Mouse (Mus musculus): ENCODE measurements at regions not wholly inside any gene's neighbourhood (a gene's known extent, or its start where the extent isn't known, plus 50 kb on each side); places are given as distances from the start of the nearest gene placed in this dataset.

GRCm38 (mm10) chr10:126815730-126816129 is 85.4 kb downstream of the Atp23 start:
- Histone ChIP-seq H3K36me3 (replicated peaks; ENCODE audit: low read length) (no peaks in the 10 kb centered on the region), H3K27me3 (replicated peaks) (no peaks in the 10 kb centered on the region), H3K4me3 (replicated peaks) (no peak overlapping the region), H3K9me3 (peaks cover 35% of the 10 kb centered on the region), H3K4me1 (0 out of 2 replicates have a peak, but pooled peaks cover 3% of the 10 kb centered on the region)
- no peak for TF ChIP-seq FLI1 (IDR thresholded peaks at IDR 0.05; ENCODE audit: low read length)
- no peak for TF ChIP-seq GATA1 (IDR thresholded peaks at IDR 0.05; ENCODE audit: borderline replicate concordance, low read length)

GRCm38 (mm10) chr10:126814968-126815367 is 86.2 kb downstream of the Atp23 start:
- Histone ChIP-seq H3K27me3 (replicated peaks) (no peaks in the 10 kb centered on the region), H3K4me3 (replicated peaks) (no peak overlapping the region), H3K36me3 (replicated peaks; ENCODE audit: low read length) (no peaks in the 10 kb centered on the region), H3K4me1 (peaks cover 7% of the 10 kb centered on the region; the same call in 1 of the 2 replicates), H3K9me3 (peaks cover 34% of the 10 kb centered on the region; the same call in 1 of the 2 replicates)
- TF ChIP-seq GATA1 (IDR thresholded peaks at IDR 0.05; ENCODE audit: borderline replicate concordance, low read length) (no peak), FLI1 (IDR thresholded peaks at IDR 0.05; ENCODE audit: low read length) (no peak)

GRCm38 (mm10) chr10:126813051-126813593 is 88.0 kb downstream of the Atp23 start:
- TF ChIP-seq GATA1 (IDR thresholded peaks at IDR 0.05; ENCODE audit: borderline replicate concordance, low read length) (no peak), FLI1 (IDR thresholded peaks at IDR 0.05; ENCODE audit: low read length) (no peak)
- no peaks in the 10 kb centered on the region for H3K36me3 ChIP-seq (replicated peaks; ENCODE audit: low read length)
- H3K4me3 ChIP-seq (replicated peaks), result no peak overlapping the region
- H3K9me3 ChIP-seq, result peaks cover 29% of the 10 kb centered on the region; the same call in 1 of the 2 replicates
- H3K27me3 ChIP-seq (replicated peaks), result peaks cover 1% of the 10 kb centered on the region
- peaks cover 14% of the 10 kb centered on the region for H3K4me1 ChIP-seq

GRCm38 (mm10) chr10:126812243-126812755 is 88.9 kb downstream of the Atp23 start:
- TF ChIP-seq FLI1 (IDR thresholded peaks at IDR 0.05; ENCODE audit: low read length) (no peak), GATA1 (IDR thresholded peaks at IDR 0.05; ENCODE audit: borderline replicate concordance, low read length) (no peak)
- Histone ChIP-seq H3K9me3 (peaks cover 27% of the 10 kb centered on the region; the same call in 1 of the 2 replicates), H3K4me3 (replicated peaks) (no peak overlapping the region), H3K27me3 (replicated peaks) (peaks cover 1% of the 10 kb centered on the region), H3K36me3 (replicated peaks; ENCODE audit: low read length) (no peaks in the 10 kb centered on the region), H3K4me1 (peaks cover 14% of the 10 kb centered on the region)

DNA sequence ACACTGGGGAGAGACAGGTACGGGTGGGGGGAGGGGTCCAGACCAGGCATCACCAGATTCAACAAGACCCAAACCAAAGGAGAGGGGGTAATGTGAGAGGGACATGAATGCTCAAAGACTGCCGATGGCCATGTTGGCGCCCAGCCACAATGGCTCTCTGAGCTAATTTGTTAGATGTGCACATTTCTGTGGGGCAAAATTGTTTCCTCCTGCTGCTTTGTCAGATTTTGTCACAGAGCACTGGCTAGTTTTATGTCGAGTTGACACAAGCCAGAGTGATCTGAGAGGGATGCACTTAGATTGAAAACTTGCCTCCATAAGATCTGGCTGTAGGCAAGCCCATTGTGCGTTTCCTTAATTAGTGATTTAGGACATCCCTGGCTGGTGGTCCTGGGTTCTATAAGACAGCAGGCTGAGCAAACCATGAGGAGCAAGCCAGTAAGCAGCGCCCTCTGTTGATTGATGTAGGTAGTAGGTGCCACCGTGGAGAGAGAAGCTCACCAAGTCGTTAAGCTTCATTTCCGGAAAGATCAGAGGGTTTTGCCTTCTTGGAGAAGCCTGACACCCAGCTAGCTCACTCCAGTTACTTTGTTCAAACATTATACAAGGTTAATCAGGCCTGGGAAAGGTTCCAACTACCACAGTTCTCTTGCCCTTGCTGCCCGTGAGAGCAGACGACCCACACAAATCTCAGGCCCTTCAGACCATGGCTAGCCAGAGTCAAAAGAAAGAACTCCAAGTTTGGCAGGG is 90.6 kb downstream of the Atp23 start:
- H3K36me3 ChIP-seq (replicated peaks; ENCODE audit: low read length), result no peaks in the 10 kb centered on the region
- H3K4me3 ChIP-seq (replicated peaks), result peak overlapping the region; percentile 90
- H3K9me3 ChIP-seq, result peaks cover 23% of the 10 kb centered on the region
- peaks cover 1% of the 10 kb centered on the region for H3K27me3 ChIP-seq (replicated peaks)
- TF ChIP-seq FLI1 (IDR thresholded peaks at IDR 0.05; ENCODE audit: low read length), result no peak
- no peak for TF ChIP-seq GATA1 (IDR thresholded peaks at IDR 0.05; ENCODE audit: borderline replicate concordance, low read length)
- peaks cover 14% of the 10 kb centered on the region for H3K4me1 ChIP-seq

GRCm38 (mm10) chr10:126809587-126809986 is 91.6 kb downstream of the Atp23 start:
- Histone ChIP-seq H3K4me3 (replicated peaks) (peak overlapping the region; percentile 90), H3K9me3 (peaks cover 30% of the 10 kb centered on the region), H3K36me3 (replicated peaks; ENCODE audit: low read length) (no peaks in the 10 kb centered on the region), H3K27me3 (replicated peaks) (peaks cover 1% of the 10 kb centered on the region), H3K4me1 (peaks cover 14% of the 10 kb centered on the region)
- TF ChIP-seq FLI1 (IDR thresholded peaks at IDR 0.05; ENCODE audit: low read length) (no peak), GATA1 (IDR thresholded peaks at IDR 0.05; ENCODE audit: borderline replicate concordance, low read length) (no peak)

- Histone ChIP-seq H3K36me3 (replicated peaks; ENCODE audit: low read length) (no peaks in the 10 kb centered on the region), H3K27me3 (replicated peaks) (peaks cover 1% of the 10 kb centered on the region), H3K9me3 (peaks cover 32% of the 10 kb centered on the region), H3K4me1 (peaks cover 10% of the 10 kb centered on the region), H3K4me3 (replicated peaks) (no peak overlapping the region)
- TF ChIP-seq GATA1 (IDR thresholded peaks at IDR 0.05; ENCODE audit: borderline replicate concordance, low read length), result no peak
- TF ChIP-seq FLI1 (IDR thresholded peaks at IDR 0.05; ENCODE audit: low read length), result no peak
Observed at GRCm38 (mm10) chr10:126806881-126807280, 94.3 kb downstream of the Atp23 start.

- Histone ChIP-seq H3K4me3 (replicated peaks) (no peak overlapping the region), H3K4me1 (no peaks in the 10 kb centered on the region), H3K27me3 (replicated peaks) (no peaks in the 10 kb centered on the region), H3K36me3 (replicated peaks; ENCODE audit: low read length) (no peaks in the 10 kb centered on the region), H3K9me3 (peaks cover 18% of the 10 kb centered on the region)
- no peak for TF ChIP-seq GATA1 (IDR thresholded peaks at IDR 0.05; ENCODE audit: borderline replicate concordance, low read length)
Observed at GRCm38 (mm10) chr10:126802732-126803131, 98.4 kb downstream of the Atp23 start.

DNA sequence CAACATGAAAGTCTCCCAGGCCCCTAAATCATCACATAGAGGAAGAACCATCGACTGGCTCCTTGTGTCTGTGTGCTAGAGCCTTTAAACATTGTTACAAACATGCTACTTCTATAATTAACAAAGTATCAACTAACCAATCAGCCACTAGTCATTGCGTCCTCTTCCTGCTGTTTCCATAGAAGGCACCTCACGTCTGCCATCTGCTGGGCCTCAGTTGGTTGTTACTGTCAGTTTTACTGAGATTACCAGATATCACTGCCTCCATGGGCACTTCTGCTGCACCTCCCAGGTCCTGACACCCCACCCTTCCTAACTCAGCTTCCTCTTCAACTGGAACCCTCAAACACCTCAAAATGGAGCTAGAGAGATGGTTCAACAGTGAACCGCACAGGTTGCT is 101.8 kb downstream of the Atp23 start:
- no peaks in the 10 kb centered on the region for H3K4me1 ChIP-seq
- no peak overlapping the region for H3K4me3 ChIP-seq (replicated peaks)
- no peaks in the 10 kb centered on the region for H3K36me3 ChIP-seq (replicated peaks; ENCODE audit: low read length)
- H3K9me3 ChIP-seq, result 0 out of 2 replicates have a peak, but pooled peaks cover under 1% of the 10 kb centered on the region
- no peaks in the 10 kb centered on the region for H3K27me3 ChIP-seq (replicated peaks)
- TF ChIP-seq GATA1 (IDR thresholded peaks at IDR 0.05; ENCODE audit: borderline replicate concordance, low read length), result no peak
- no peak for TF ChIP-seq FLI1 (IDR thresholded peaks at IDR 0.05; ENCODE audit: low read length)

- TF ChIP-seq GATA1 (IDR thresholded peaks at IDR 0.05; ENCODE audit: borderline replicate concordance, low read length) (no peak), FLI1 (IDR thresholded peaks at IDR 0.05; ENCODE audit: low read length) (no peak)
- Histone ChIP-seq H3K27me3 (replicated peaks) (no peaks in the 10 kb centered on the region), H3K9me3 (peaks cover 15% of the 10 kb centered on the region), H3K4me3 (replicated peaks) (no peak overlapping the region), H3K4me1 (no peaks in the 10 kb centered on the region), H3K36me3 (replicated peaks; ENCODE audit: low read length) (no peaks in the 10 kb centered on the region)
Observed at GRCm38 (mm10) chr10:126793136-126793535, 108.0 kb downstream of the Atp23 start.

Measured in megakaryocyte, embryonic 14.5 days (primary cell).